Mouse (Mus musculus) thymus, adult 2 months (tissue): ENCODE measurements around the gene Olfr309. TPM values are rescaled to one million over a fixed set of nuclear protein-coding genes. Genes with fewer than 3 reads are reported as not detected.
"Not testable (repeated sequence)": the region's sequence is repeated elsewhere in the genome, so short reads cannot be mapped to it uniquely, and the experiment has no call there.

Source experiments
- DNase-seq: peaks from one replicate; pipeline ENCODE4 v3.0.0; 2021
- H3K27ac ChIP-seq: fragments of 200-500 bp; 2 replicates; pipeline ENCODE4 v1.5.1; 2012; ENCODE audit warnings: low read length, control low read depth; ENCODE audit not compliant: control insufficient read depth, insufficient read depth
- H3K27me3 ChIP-seq: fragments of 200-500 bp; 2 replicates; pipeline ENCODE4 v1.6.1; 2012; ENCODE audit warnings: mild to moderate bottlenecking, low read length, moderate library complexity, mixed read lengths; ENCODE audit not compliant: control insufficient read depth, insufficient read depth
- H3K36me3 ChIP-seq: fragments of 200-500 bp; 2 replicates; pipeline ENCODE4 v1.6.1; 2012; ENCODE audit warnings: mild to moderate bottlenecking, low read length, moderate library complexity; ENCODE audit not compliant: control insufficient read depth, insufficient read depth
- H3K4me1 ChIP-seq: fragments of 200-500 bp; replicated peaks from 2 replicates; pipeline ENCODE4 v1.6.1; 2012; ENCODE audit warnings: low read length; ENCODE audit not compliant: control insufficient read depth, insufficient read depth
- H3K4me3 ChIP-seq: fragments of 200-500 bp; 2 replicates; pipeline ENCODE4 v1.5.1; 2012; ENCODE audit warnings: mild to moderate bottlenecking, low read length, control low read depth, moderate library complexity; ENCODE audit not compliant: control insufficient read depth, insufficient read depth
- CTCF ChIP-seq: fragments of 200-500 bp; IDR thresholded peaks from 2 replicates; pipeline ENCODE4 v1.5.1; 2012; ENCODE audit warnings: mild to moderate bottlenecking, control low read depth, low read length, moderate library complexity, borderline replicate concordance; ENCODE audit not compliant: control insufficient read depth, poor library complexity, insufficient read depth; ENCODE audit errors: extremely low read depth
- POLR2A ChIP-seq: fragments of 200-500 bp; IDR thresholded peaks from 2 replicates; pipeline ENCODE4 v1.6.1; 2012; ENCODE audit warnings: mild to moderate bottlenecking, low read length, control low read depth, moderate library complexity; ENCODE audit not compliant: control insufficient read depth, poor library complexity, insufficient read depth; ENCODE audit errors: extremely low read depth
- WGBS: fragments of 180-500 bp; shearing (Covaris S2); methylation state at CpG from one replicate; pipeline ENCODE4 v1.1.7; 2018; 5-methylcytosine and 5-hydroxymethylcytosine counted together
- polyA plus RNA-seq: library from polyadenylated mRNA; depleted of rRNA; stranded (reverse); fragments of >200 nt; gene quantifications from 2 replicates; pipeline ENCODE4 v1.2.3, GENCODE M21; 2012; rRNA removed

The Olfr309 gene
- polyA plus RNA-seq = not detected in 2 replicates

GRCm38 (mm10) chr7:86313608-86314007 is at the start of gene Olfr309:
Gene Olfr309 (minus strand): TSS chr7:86313708.
- no peaks in the 10 kb centered on the region for H3K27me3 ChIP-seq
- H3K27ac ChIP-seq = no peak within 1 kb of the TSS
- DNase-seq = no peak
- WGBS = 81% methylated on average over 2 of the region's 2 CpGs
- no peak for TF ChIP-seq POLR2A
- TF ChIP-seq CTCF = no peak
- no peaks in the 10 kb centered on the region for H3K36me3 ChIP-seq
- no peaks in the 10 kb centered on the region for H3K4me1 ChIP-seq
- no peak within 1 kb of the TSS for H3K4me3 ChIP-seq

- H3K36me3 ChIP-seq, H3K4me1 ChIP-seq, DNase-seq, H3K4me3 ChIP-seq, H3K27ac ChIP-seq, H3K27me3 ChIP-seq: not testable (repeated sequence)
- 94% methylated on average over 9 of the region's 9 CpGs for WGBS
Measured at GRCm38 (mm10) chr7:86346296-86346695, 32.8 kb upstream of the Olfr309 start.

- H3K27ac ChIP-seq = no peak overlapping the region
- DNase-seq = no peak
- H3K36me3 ChIP-seq = no peaks in the 10 kb centered on the region
- no peak overlapping the region for H3K4me3 ChIP-seq
- no peaks in the 10 kb centered on the region for H3K4me1 ChIP-seq
- no peaks in the 10 kb centered on the region for H3K27me3 ChIP-seq
- WGBS = 68% methylated on average over 3 of the region's 3 CpGs
- TF ChIP-seq CTCF (no peak), POLR2A (no peak)
Measured at GRCm38 (mm10) chr7:86344253-86344652, 30.7 kb upstream of the Olfr309 start.

DNA sequence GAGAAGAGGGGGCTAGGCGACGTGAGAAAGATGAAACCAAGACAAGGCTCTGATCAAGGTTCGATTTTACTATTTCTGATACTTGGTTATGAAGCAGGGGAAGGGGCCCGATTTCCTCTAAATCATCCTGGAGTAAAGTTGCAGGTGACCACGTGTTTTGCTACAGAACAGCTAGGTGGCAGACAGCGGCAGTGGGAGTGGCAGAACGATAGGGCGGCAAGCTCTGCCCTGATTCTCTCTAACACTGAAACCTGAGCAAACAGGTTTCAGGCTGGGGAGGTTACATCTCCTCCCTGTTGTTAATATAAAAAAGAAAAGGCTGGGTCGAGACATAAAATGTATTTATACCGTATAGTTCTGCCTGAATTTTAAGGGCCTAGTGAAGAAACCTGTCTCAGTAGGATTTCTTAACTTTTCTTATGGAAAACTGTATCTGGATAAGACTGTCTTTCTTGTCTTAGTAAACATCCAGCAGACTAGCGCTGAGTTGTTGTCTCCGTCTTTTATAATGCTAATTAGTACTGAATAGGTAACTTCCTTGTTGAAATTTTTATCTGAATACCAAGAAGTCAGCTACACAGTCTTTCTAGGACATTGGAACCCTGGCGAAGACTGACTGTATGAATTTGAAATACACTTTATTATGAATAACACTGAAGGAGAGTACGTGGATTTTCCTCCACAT is 29.5 kb upstream of the Olfr309 start:
- no peaks in the 10 kb centered on the region for H3K4me1 ChIP-seq
- no peak for TF ChIP-seq CTCF
- TF ChIP-seq POLR2A = no peak
- H3K27me3 ChIP-seq = no peaks in the 10 kb centered on the region
- H3K4me3 ChIP-seq = no peak overlapping the region
- no peak for DNase-seq
- 84% methylated on average over 14 of the region's 14 CpGs for WGBS
- no peak overlapping the region for H3K27ac ChIP-seq
- H3K36me3 ChIP-seq = no peaks in the 10 kb centered on the region

- 83% methylated on average over 1 of the region's 1 CpGs for WGBS
- no peak for DNase-seq
- H3K36me3 ChIP-seq = no peaks in the 10 kb centered on the region
- no peaks in the 10 kb centered on the region for H3K4me1 ChIP-seq
- TF ChIP-seq CTCF (no peak), POLR2A (no peak)
- H3K4me3 ChIP-seq = no peak within 1 kb of the TSS
- H3K27me3 ChIP-seq = no peaks in the 10 kb centered on the region
- no peak within 1 kb of the TSS for H3K27ac ChIP-seq
Measured at GRCm38 (mm10) chr7:86337486-86337885, 24.0 kb upstream of the Olfr309 start, which contains the start of gene Olfr307. Gene Olfr307 (minus strand): TSS chr7:86337586.

DNA sequence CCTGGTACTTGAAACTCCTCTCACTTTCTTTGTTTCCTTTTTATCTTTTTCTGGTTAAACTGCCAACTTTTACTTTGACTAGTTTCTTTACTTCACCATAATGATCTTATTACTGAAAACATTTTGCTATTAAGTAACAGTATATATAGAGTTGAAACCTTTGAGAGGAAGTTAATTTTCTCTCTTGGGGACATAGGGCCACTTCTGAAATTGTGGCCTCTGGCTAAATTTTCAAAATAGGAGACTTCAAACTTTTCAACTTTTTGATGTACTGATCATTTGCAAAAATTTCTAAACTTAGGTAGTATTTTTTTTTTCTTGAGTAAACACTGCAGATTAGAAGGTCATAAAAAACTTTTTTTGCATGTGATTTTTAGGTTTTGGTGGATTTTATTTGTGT is 12.0 kb upstream of the Olfr309 start, which contains the start of gene Olfr308:
Gene Olfr308, minus strand, starts transcription at position 101 of the 400 bp plus-strand sequence.
- TF ChIP-seq CTCF (no peak), POLR2A (no peak)
- H3K4me3 ChIP-seq = no peak within 1 kb of the TSS
- no peaks in the 10 kb centered on the region for H3K36me3 ChIP-seq
- H3K4me1 ChIP-seq = no peaks in the 10 kb centered on the region
- no peak for DNase-seq
- no peaks in the 10 kb centered on the region for H3K27me3 ChIP-seq
- H3K27ac ChIP-seq = no peak within 1 kb of the TSS

DNA sequence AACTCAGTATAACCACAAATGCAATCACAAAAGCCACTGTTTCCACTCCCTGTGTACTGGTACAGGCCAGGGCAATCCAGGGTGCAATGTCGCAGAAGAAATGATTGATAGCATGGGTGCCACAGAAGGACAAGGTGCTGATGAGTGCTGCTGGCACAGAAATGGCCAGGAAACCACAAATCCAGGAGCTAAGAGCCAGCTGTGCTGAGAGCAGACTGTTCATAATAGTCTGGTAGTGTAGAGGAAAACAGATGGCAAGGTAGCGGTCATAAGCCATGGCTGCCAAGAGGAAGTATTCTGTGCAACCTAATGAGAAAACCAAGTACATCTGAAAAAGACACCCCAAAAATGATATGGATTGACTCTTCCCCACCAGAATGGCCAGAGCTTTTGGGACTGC is 7.8 kb upstream of the Olfr309 start:
- Histone ChIP-seq H3K4me1 (no peaks in the 10 kb centered on the region), H3K27me3 (no peaks in the 10 kb centered on the region), H3K4me3 (no peak overlapping the region), H3K36me3 (no peaks in the 10 kb centered on the region), H3K27ac (no peak overlapping the region)
- TF ChIP-seq POLR2A = no peak
- TF ChIP-seq CTCF = no peak
- no peak for DNase-seq
- 71% methylated on average over 2 of the region's 2 CpGs for WGBS
